Comparison of ENCODE assay signal across 23 mouse cellular contexts in genomic region chr7:122886737-122887136, GRCm38 (mm10).
DNase-seq lines count a peak whose midpoint lies in the region; ATAC-seq and TF ChIP-seq lines count a peak whose summit lies in the region.
"Had no signal": no experiment of that assay in that cellular context is flagged by ENCODE, and none has a peak within 500 bp of the region (broad histone marks: within the 10 kb centered on the region; RNA-seq: fewer than 3 reads in every experiment).

No protein-coding gene starts in this region.

- H3K9me3 ChIP-seq in lung, embryonic 14.5 days (ENCODE audit: low read depth, low read length), result no peaks in the 10 kb centered on the region
- no peaks in the 10 kb centered on the region for H3K9me3 ChIP-seq in stomach, postnatal 0 days (ENCODE audit: control insufficient read depth, low read length)
- H3K9me3 ChIP-seq: forebrain, embryonic 12.5 days; heart, embryonic 10.5 days; midbrain, embryonic 10.5 days had no signal

- POLR2A ChIA-PET in Patski (lab: Charles Lee), result no interaction called here

- TF ChIP-seq CTCF in lung, embryonic 14.5 days (IDR thresholded peaks at IDR 0.05; ENCODE audit: low read depth), result peak; percentile 21; the same call in 1 of the 2 replicates
- peak; percentile 43 for TF ChIP-seq CTCF in Patski (IDR thresholded peaks at IDR 0.05)
- peak; percentile 22; the same call in 1 of the 2 replicates for TF ChIP-seq CTCF in stomach, postnatal 0 days (IDR thresholded peaks at IDR 0.05; ENCODE audit: low read depth)

- H3K27me3 ChIP-seq in lung, embryonic 14.5 days (ENCODE audit: insufficient read depth, low read length), result no peaks in the 10 kb centered on the region
- H3K27me3 ChIP-seq in Patski, result peaks cover 17% of the 10 kb centered on the region
- H3K27me3 ChIP-seq in stomach, postnatal 0 days (ENCODE audit: control insufficient read depth, insufficient read depth, low read length), result no peaks in the 10 kb centered on the region
- H3K27me3 ChIP-seq: forebrain, embryonic 12.5 days had no signal

- no peak overlapping the region for H3K27ac ChIP-seq in lung, embryonic 14.5 days (ENCODE audit: low read depth)
- H3K27ac ChIP-seq in stomach, postnatal 0 days (replicated peaks), result no peak overlapping the region
- H3K27ac ChIP-seq: forebrain, embryonic 12.5 days; heart, embryonic 10.5 days; midbrain, embryonic 10.5 days had no signal

- in situ Hi-C loops in Patski (cut with MboI; ENCODE audit: low pct_unique_long_range_greater_than_20kb), result no loop called here

- WGBS in lung, embryonic 14.5 days, result 72% methylated on average over 3 of the region's 3 CpGs
- 80% methylated on average over 3 of the region's 3 CpGs for WGBS in stomach, postnatal 0 days

- no peaks in the 10 kb centered on the region for H3K36me3 ChIP-seq in lung, embryonic 14.5 days (ENCODE audit: insufficient read depth)
- no peaks in the 10 kb centered on the region for H3K36me3 ChIP-seq in stomach, postnatal 0 days (ENCODE audit: control insufficient read depth, insufficient read depth, low read length)
- H3K36me3 ChIP-seq: forebrain, embryonic 12.5 days; heart, embryonic 10.5 days; midbrain, embryonic 10.5 days had no signal

- TF ChIP-seq EP300 in stomach, postnatal 0 days (optimal IDR thresholded peaks at IDR 0.05), result no peak

- H3K4me1 ChIP-seq in lung, embryonic 14.5 days (ENCODE audit: insufficient read depth), result no peaks in the 10 kb centered on the region
- no peaks in the 10 kb centered on the region for H3K4me1 ChIP-seq in stomach, postnatal 0 days (replicated peaks; ENCODE audit: control insufficient read depth, insufficient read depth)
- H3K4me1 ChIP-seq: forebrain, embryonic 12.5 days; heart, embryonic 10.5 days; midbrain, embryonic 10.5 days had no signal

- H3K9ac ChIP-seq in lung, embryonic 14.5 days, result no peak overlapping the region
- no peak overlapping the region for H3K9ac ChIP-seq in stomach, postnatal 0 days (ENCODE audit: low read length)
- H3K9ac ChIP-seq: forebrain, embryonic 12.5 days had no signal

- no peak for ATAC-seq in CD4-positive, CD25-positive, alpha-beta regulatory T cell, adult 4 months
- ATAC-seq in lung, embryonic 14.5 days (ENCODE audit: insufficient read depth), result no peak
- ATAC-seq in Patski, result no peak
- no peak for ATAC-seq in stomach, postnatal 0 days (ENCODE audit: low FRiP score, low TSS enrichment)
- ATAC-seq: activated CD4-positive, CD25-positive, alpha-beta regulatory T cell, adult 4 months; hindbrain, embryonic 16.5 days had no signal

- intact Hi-C loops in heart, postnatal 36 days (cut with DNase I), result no loop called here

- H3K4me2 ChIP-seq in lung, embryonic 14.5 days, result no peak overlapping the region
- H3K4me2 ChIP-seq in stomach, postnatal 0 days (replicated peaks; ENCODE audit: low read depth), result no peak overlapping the region
- H3K4me2 ChIP-seq: forebrain, embryonic 12.5 days had no signal

- no peak overlapping the region for H3K4me3 ChIP-seq in lung, embryonic 14.5 days (ENCODE audit: low read depth, low read length)
- H3K4me3 ChIP-seq in stomach, postnatal 0 days (ENCODE audit: low read depth, low read length), result no peak overlapping the region
- H3K4me3 ChIP-seq: forebrain, embryonic 12.5 days; heart, embryonic 10.5 days; midbrain, embryonic 10.5 days had no signal

- CTCF ChIA-PET in Patski (lab: Charles Lee), result no interaction called here

- DNase-seq in CD4-positive, CD25-positive, alpha-beta regulatory T cell, adult 2 months (ENCODE audit: low read depth, low spot score), result peak; percentile 38
- DNase-seq in lung, embryonic 14.5 days, result no peak
- DNase-seq in lung, postnatal 25 days (ENCODE audit: low spot score), result no peak
- DNase-seq in Patski (ENCODE audit: low read depth, low spot score), result no peak
- DNase-seq in stomach, postnatal 0 days (ENCODE audit: low spot score), result no peak
- DNase-seq in heart, postnatal 36 days, result no peak
- DNase-seq in right cerebral cortex, postnatal 36 days (ENCODE audit: low spot score in 2 of 2), result no peak
- DNase-seq: cerebellum, adult 11-12 months; cerebellum, postnatal 25 days; gastrocnemius, postnatal 36 days; heart, postnatal 14 days; kidney, adult 9 months; kidney, postnatal 4 days; left cerebral cortex, postnatal 4 days; lung, adult 18-20 months; lung, postnatal 4 days; thymus, adult 2 months had no signal
